Mouse (Mus musculus) ES-E14 (cell line): Measurements from ENCODE around the gene Inpp4b. TPM values are rescaled to one million over a fixed set of nuclear protein-coding genes. Genes with fewer than 3 reads are reported as not detected.
"Not testable (repeated sequence)": the region's sequence is repeated elsewhere in the genome, so short reads cannot be mapped to it uniquely, and the experiment has no call there.

Experiments used
- DNase-seq: peaks from one replicate; pipeline ENCODE4 v3.0.0-alpha.2; 2013; ENCODE audit warnings: low read depth, low spot score
- H3K27ac ChIP-seq: 2 replicates; pipeline ENCODE4 v1.5.1; 2012; ENCODE audit warnings: low read depth, mild to moderate bottlenecking, low read length, moderate library complexity, mixed read lengths; ENCODE audit not compliant: poor library complexity, insufficient read depth, severe bottlenecking
- H3K36me3 ChIP-seq: 2 replicates; pipeline ENCODE4 v1.6.1; 2012; ENCODE audit warnings: mild to moderate bottlenecking, low read length, moderate library complexity, mixed read lengths; ENCODE audit not compliant: control insufficient read depth, poor library complexity, insufficient read depth, severe bottlenecking
- H3K4me1 ChIP-seq, 2 experiments: fragments of 150-350 bp in 1 of 2; sonication (generic) in 1 of 2; 2 replicates each; pipeline ENCODE4 v1.6.1; 2012; ENCODE audit warnings: low read length in 2 of 2, mild to moderate bottlenecking in 1 of 2, mixed read lengths in 1 of 2; ENCODE audit not compliant: control insufficient read depth in 2 of 2, insufficient read depth in 2 of 2, poor library complexity in 1 of 2
- H3K4me3 ChIP-seq, 2 experiments: fragments of 150-350 bp in 1 of 2; sonication (generic) in 1 of 2; 2 replicates each; pipeline ENCODE4 v1.5.1; 2012; ENCODE audit warnings: low read length in 2 of 2, low read depth in 1 of 2, mild to moderate bottlenecking in 1 of 2, mixed read lengths in 1 of 2; ENCODE audit not compliant: insufficient read depth in 1 of 2, poor library complexity in 1 of 2, severe bottlenecking in 1 of 2
- H3K9ac ChIP-seq: 2 replicates; pipeline ENCODE4 v1.6.1; 2012; ENCODE audit warnings: low read depth, mild to moderate bottlenecking, low read length, mixed read lengths; ENCODE audit not compliant: poor library complexity, insufficient read depth, severe bottlenecking
- H3K9me3 ChIP-seq: fragments of 150-350 bp; sonication (generic); 2 replicates; pipeline ENCODE4 v1.6.1; 2012; ENCODE audit warnings: low read depth, mild to moderate bottlenecking, low read length; ENCODE audit not compliant: control insufficient read depth, insufficient read depth
- CHD2 ChIP-seq: IDR thresholded peaks from 2 replicates; pipeline ENCODE4 v1.6.1; 2014; ENCODE audit warnings: mild to moderate bottlenecking, low read depth, low read length, inconsistent platforms
- HCFC1 ChIP-seq: IDR thresholded peaks from 2 replicates; pipeline ENCODE4 v1.6.1; 2012; ENCODE audit warnings: low read length, inconsistent platforms, borderline replicate concordance; ENCODE audit not compliant: insufficient read depth
- MAFK ChIP-seq: IDR thresholded peaks from 2 replicates; pipeline ENCODE4 v1.6.1; 2014; ENCODE audit warnings: mild to moderate bottlenecking, low read depth, low read length, inconsistent platforms; ENCODE audit not compliant: insufficient read depth
- ZC3H11A ChIP-seq: IDR thresholded peaks from 2 replicates; pipeline ENCODE4 v1.6.1; 2012; ENCODE audit warnings: low read depth, mild to moderate bottlenecking, inconsistent platforms, low read length, borderline replicate concordance
- ZNF384 ChIP-seq: IDR thresholded peaks from 2 replicates; pipeline ENCODE4 v1.6.1; 2012; ENCODE audit warnings: low read depth, low read length, inconsistent platforms
- in situ Hi-C, 2 experiments: fragments of 600-800 bp; cut with MboI; formaldehyde crosslinking; loops; one replicate each; pipeline ENCODE4 v1.15.1; 2025; ENCODE audit warnings: low sequenced_read_pairs in 2 of 2, inconsistent platforms in 1 of 2; ENCODE audit not compliant: unreplicated experiment in 2 of 2
- total RNA-seq: library from RNA; depleted of rRNA; stranded (reverse); fragments of 300-350 nt; gene quantifications from 2 replicates; pipeline ENCODE4 v1.2.3, GENCODE M21; 2012

Inpp4b gene
- total RNA-seq, 1 experiment = 0.98 TPM

DNA sequence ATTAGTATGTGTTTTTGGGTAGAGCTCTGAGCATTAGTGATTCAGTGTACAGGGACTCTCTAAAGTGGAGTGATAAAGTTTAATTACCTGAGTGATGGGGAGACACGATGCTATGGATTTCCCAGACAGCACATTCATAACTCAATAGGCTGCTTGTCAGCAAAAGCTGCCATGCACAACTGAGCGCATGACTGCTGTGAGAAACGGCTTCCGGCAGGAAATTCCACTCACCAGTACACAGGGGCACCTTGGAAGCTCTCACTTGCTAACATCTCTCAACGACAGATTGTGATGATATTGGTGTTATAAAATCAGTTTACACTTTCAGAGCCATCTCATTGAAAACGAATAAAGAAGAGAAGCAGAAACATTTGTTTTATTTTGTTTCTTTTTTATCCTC, 465.2 kb downstream of the Inpp4b start:
- TF ChIP-seq MAFK (no peak), ZC3H11A (no peak), ZNF384 (no peak), HCFC1 (no peak), CHD2 (no peak)
- Histone ChIP-seq H3K36me3 (no peaks in the 10 kb centered on the region), H3K27ac (no peak overlapping the region), H3K9ac (no peak overlapping the region), H3K4me1 (no peaks in the 10 kb centered on the region), H3K9me3 (no peaks in the 10 kb centered on the region), H3K4me3 (no peak overlapping the region)
- DNase-seq = no peak
- in situ Hi-C loops = loop anchor here in 1 of 2 experiments (10.0 kb wide), 1 partner anchor 453 kb away; no protein-coding TSS in a partner anchor

DNA sequence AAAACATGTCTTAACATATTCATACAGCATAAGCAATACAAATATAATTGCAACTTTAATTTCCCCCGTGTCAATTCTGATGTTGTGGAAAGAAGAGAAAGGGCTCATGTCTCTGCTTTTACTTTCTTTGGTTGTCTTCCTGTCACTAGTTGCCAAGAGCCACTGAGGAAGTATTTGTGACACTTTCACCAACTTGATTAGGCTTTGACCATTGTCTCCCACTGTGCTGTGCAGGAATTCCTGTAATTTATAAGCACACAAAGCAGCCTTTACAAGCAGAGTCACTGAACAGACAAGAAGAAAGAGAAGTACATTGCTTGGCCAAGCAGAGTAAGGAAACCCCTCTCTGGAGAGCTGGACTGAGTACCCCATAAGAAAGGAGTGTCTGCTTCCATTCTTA, 466.1 kb downstream of the Inpp4b start:
- TF ChIP-seq HCFC1 = no peak
- TF ChIP-seq ZNF384 = no peak
- no peak for TF ChIP-seq MAFK
- no peak for TF ChIP-seq CHD2
- no peak for TF ChIP-seq ZC3H11A
- no peak for DNase-seq
- Histone ChIP-seq H3K4me1 (no peaks in the 10 kb centered on the region), H3K36me3 (no peaks in the 10 kb centered on the region), H3K9me3 (no peaks in the 10 kb centered on the region), H3K27ac (no peak overlapping the region), H3K4me3 (no peak overlapping the region), H3K9ac (no peak overlapping the region)
- in situ Hi-C loops = loop anchor here in 1 of 2 experiments (10.0 kb wide), 1 partner anchor 454 kb away; no protein-coding TSS in a partner anchor

DNA sequence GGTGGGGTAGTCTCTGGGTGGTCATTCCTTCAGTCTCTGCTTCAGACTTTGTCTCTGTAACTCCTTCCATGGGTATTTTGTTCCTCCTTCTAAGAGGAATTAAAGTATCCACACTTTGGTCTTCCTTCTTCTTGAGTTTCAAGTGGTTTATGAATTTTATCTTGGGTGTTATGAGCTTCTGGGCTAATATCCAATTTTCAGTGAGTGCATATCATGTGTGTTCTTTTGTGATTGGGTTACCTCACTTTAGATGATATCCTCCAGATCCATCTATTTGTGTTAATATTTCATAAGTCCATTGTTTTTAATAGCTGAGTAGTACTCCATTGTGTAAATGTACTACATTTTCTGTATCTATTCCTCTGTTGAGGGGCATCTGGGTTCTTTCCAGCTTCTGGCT, 467.1 kb downstream of the Inpp4b start:
- not testable (repeated sequence) for H3K27ac ChIP-seq, H3K9me3 ChIP-seq

DNA sequence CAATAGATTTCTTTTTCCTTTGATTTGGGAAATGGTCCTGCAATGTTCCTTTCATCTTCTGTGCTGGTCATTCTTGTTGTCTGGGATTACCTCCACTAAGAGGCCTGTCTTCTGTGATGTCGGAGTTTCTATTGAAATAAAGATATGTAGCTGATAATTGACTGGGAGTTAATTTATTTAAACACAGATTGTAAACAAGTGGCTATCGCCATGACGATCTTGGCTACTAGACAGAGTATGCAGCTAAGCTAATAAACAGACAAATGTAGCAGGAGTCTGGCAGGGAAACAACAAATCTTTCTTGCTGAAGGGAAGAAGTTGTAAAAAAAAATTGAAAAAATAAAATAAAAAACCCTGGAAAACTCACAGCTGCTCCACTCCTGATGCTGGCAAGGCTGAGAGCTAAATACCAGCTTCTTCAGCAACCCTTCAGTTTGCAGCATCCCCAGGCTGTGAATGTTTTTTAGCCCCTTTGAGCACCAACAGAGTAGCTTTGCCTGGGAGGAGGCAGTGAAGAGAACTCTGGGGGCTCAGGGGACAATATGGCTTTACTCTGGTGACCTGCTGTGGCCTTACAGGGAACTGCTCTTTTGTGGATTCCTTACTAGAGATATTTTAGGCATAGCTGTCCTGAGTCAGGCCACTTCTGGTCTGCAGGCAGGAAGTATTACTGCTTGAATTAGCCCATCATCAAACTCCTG, 469.8 kb downstream of the Inpp4b start:
- H3K27ac ChIP-seq = no peak overlapping the region
- TF ChIP-seq CHD2 = no peak
- no peak for TF ChIP-seq ZC3H11A
- TF ChIP-seq HCFC1 = no peak
- TF ChIP-seq MAFK = no peak
- no peak for TF ChIP-seq ZNF384
- no peak for DNase-seq
- no peaks in the 10 kb centered on the region for H3K9me3 ChIP-seq
- no peak overlapping the region for H3K9ac ChIP-seq
- no peaks in the 10 kb centered on the region for H3K36me3 ChIP-seq
- H3K4me3 ChIP-seq = no peak overlapping the region
- in situ Hi-C loops = no loop called here
- no peaks in the 10 kb centered on the region for H3K4me1 ChIP-seq

More for the DNA sequence above, 467.1 kb downstream of the Inpp4b start:
- DNase-seq, H3K4me3 ChIP-seq, H3K9ac ChIP-seq, H3K4me1 ChIP-seq, H3K36me3 ChIP-seq: not testable (repeated sequence)
- in situ Hi-C loops = loop anchor here in 1 of 2 experiments (10.0 kb wide), 1 partner anchor 455 kb away; no protein-coding TSS in a partner anchor

DNA sequence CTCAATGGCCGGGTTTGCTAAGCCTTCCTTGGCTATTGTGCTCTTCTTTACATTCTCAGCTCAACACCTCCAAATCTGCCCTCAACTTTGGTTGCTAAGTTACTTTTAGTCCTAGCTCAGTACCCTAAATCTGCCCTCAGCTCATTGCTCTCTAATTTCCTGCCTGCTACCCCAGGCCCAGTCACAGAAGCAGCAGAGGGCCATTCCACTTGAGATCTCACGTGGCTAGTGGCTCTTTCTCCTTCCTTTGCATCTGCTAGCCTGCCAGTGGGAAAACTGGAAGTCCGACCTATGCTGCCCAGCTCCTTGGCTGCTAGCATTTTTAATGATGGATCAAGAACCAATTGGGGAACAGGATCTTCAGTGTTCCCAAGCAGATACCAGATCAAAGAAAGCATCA, 472.4 kb downstream of the Inpp4b start:
- no peak overlapping the region for H3K27ac ChIP-seq

More for the DNA sequence above, 472.4 kb downstream of the Inpp4b start:
- H3K4me1 ChIP-seq = no peaks in the 10 kb centered on the region
- no peak for DNase-seq
- TF ChIP-seq ZNF384 (no peak), CHD2 (no peak), ZC3H11A (no peak)
- H3K9me3 ChIP-seq = no peaks in the 10 kb centered on the region
- in situ Hi-C loops = no loop called here
- H3K36me3 ChIP-seq = no peaks in the 10 kb centered on the region
- no peak overlapping the region for H3K9ac ChIP-seq
- H3K4me3 ChIP-seq = no peak overlapping the region
